Mouse (Mus musculus): ENCODE results near the gene Mrpl52.

DNA sequence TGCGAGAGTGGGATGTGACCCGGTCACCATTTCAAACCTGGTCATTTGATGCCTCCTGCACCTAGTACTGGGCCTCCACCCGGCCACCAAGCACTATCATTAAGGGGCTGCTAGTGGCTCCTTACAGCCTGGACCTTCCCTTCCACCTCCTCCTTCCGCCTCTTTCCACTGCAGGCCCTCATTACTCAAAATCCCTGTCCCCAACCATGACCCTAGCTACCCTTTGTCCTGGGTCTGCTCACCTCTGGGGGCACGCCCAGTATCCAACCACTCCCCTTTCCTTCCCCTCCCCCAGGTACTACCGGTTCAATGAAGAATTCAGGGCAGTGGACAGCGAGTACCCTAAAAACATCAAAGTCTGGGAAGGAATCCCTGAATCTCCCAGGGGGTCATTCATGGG, 12.9 kb downstream of the Mrpl52 start:
- TF ChIP-seq CTCF (IDR thresholded peaks at IDR 0.05) (no peak), EP300 (IDR thresholded peaks at IDR 0.05) (no peak)

All from lung, postnatal 0 days (tissue).